Mouse (Mus musculus) kidney, postnatal 10 days (tissue): Measurements from ENCODE around the gene Otud7a.
A peak's percentile ranks its signal among the peaks of the same experiment; 100 is the strongest.

ENCODE experiments used
- DNase-seq: peaks from one replicate; pipeline ENCODE4 v3.0.0; 2021; ENCODE audit warnings: mixed read lengths

The Otud7a gene

DNA sequence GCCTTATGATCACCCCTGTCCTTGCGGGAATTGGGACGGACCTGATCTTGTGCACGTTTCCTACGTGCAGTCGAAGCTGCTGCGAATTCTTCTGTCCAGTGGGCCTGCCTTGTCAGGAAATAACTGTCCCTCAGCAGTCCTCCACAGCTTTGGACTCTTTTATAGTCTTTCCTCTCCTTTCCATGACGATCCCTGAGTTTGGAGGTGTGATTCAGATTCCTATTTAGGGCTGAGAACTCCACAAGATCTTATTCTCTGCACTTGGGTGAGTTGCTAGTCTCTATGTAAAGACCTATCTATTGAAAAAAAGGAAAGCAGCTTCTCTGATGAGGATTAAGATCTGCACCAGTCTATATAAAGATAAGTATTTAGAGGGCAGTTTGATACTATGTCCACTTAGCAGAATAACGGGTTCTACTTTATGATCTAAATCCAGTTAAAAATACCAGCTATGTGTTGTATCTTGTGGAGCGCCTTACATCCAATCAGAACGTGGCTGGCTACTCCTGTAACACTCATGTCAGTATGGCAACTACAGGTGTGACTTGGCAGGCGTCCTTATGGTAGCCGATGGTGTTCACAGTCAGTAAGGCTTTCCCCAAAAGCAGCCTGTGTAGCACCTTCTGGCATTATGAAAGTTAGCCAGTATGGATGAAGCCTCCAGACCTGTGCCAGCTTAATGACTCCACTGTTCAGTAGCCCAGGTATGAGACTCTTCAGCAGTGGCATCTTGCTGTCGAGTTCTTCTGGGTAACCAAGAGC, 274.8 kb downstream of the Otud7a start:
- no peak for DNase-seq

DNA sequence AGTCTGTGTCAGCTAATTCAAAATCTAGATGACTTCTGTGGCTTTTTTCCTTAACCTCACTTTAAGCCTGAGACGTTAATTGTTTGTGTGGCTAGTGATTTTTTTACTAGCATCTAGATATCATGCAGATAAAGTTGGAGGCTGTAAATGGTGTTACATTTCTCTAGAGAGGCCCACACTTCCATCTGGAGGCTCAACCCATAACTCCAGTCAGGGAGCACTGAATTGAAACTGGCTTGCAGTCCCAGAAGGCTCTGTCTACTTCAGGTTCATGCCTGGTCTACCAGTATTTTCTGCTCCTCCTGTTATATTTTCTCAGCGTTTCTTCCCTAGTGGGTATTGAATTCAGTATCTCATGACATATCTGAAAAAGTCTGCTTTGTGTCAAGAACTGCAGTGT, 276.1 kb downstream of the Otud7a start:
- no peak for DNase-seq

DNA sequence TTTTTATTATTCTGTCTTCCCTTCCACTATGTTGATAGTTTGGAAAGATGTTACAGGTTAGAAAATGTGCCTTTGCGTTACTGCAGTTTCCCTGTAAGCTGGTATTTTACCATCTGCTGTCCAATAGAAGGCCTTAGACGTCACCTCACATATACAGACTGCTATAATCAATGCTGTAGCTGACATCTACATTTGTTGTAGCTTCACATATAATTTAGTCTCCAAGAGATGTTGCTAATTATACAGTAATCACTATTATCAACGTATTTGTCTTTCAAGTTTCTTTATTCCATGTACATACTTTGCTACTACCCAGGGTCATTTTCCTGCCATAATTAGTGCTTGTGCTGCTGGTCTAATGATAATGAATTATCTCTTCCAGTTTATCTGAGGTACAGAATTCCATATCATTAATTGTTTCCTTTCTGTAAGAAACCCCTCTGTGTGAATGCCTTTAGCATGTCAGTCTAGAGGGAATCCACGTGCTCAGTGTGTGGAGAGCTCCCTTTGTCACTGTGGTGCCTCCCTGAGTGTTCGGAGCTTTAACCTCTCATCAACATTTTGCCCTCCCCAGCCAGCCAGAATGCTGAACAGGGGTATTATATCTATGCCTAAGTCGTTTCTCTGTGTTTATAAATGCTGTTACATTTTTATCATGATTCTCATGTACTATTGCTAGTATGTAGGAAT, 280.6 kb downstream of the Otud7a start:
- no peak for DNase-seq

DNA sequence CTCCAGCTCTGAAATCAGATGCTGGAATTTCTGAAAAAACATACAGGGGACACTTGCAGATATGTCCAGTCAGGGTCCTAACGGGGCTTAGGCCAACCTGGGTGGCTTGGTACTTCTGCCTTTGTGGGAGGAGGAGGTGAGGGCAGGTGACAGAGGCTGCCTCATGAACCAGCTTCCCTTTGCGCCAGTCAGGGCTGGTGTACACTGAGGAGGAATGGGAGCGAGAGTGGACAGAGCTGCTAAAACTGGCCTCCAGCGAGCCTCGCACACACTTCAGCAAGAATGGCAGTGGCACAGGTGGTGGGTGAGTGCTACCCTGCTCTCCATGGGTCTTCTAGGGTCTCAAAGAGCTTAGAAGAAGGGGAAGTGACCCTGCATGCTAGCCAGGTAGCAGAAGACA, 285.1 kb downstream of the Otud7a start:
- no peak for DNase-seq

DNA sequence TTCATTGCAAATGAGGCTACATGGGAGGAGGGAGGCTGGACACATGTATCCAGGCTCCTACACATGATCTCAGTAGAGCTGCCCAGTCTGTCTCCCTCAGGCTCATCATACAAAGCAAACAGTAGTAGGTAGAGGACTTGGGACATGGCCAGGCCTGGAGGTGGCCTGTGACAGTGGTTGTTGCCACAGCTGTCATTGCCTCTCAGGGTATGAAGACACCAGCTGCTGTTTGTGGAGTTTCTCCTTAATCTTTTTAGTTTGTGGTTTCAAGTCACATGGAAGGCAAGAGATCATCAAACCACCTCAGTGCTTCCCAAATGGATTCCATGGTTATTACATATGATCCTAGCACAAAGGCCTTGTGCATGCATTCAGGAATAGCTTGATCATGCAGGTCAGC, 285.5 kb downstream of the Otud7a start:
- DNase-seq, result no peak

DNA sequence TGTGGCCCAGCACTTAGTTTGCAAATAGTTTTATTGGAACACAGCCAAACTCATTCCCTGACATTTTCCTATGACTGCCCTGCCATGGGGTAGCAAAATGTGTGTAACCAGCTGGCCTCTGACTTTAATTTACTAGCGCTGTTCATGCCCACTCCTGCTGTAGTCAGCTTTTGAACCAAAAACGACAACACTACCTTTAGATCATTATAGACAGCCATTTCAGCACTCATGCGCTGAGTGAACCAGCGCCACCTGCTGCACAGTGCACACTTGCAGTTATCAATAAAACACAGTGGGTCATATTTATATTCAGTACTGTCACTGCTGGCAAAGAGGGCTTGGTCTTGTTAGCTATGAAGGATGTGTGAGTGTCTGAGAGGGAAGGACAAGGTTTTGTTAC, 293.2 kb downstream of the Otud7a start:
- DNase-seq, result no peak

DNA sequence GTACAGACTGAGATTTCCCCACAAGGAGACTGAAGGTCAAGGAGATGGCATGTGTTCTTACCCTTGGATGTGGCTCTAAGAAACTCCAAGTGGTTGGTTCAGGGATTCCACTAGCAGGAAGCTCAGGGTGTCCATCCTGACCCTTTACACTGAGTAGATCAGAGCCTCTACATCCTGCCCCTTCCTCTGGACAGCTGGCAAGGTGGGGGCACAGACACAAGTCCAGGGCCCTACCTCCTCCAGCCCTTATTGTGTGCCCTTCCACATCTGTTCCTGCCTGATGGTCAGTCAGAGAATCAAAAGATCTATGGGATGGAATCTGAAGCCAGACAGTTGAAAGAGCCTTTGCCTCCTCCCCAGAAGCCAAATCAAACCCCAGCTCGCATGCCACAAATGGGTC, 293.6 kb downstream of the Otud7a start:
- DNase-seq, result no peak

DNA sequence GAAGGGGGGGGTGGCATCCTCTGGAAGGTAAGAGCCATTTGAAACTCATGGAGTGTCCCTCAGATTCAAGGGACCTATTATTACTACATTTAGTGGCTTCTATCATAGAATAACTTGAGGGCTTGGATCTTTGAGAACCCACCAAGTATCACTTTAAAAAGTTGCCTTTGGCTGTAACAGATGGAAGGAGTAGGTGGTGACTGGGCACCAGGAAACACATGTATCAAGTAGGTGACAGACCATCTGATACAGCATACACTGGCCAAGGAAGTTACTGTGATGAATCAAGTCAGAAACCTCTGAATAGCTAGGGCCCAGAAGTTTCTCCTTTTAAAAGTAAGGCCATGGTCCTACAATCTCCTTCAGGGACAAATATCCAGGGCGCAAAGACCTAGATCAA, 298.6 kb downstream of the Otud7a start:
- no peak for DNase-seq

DNA sequence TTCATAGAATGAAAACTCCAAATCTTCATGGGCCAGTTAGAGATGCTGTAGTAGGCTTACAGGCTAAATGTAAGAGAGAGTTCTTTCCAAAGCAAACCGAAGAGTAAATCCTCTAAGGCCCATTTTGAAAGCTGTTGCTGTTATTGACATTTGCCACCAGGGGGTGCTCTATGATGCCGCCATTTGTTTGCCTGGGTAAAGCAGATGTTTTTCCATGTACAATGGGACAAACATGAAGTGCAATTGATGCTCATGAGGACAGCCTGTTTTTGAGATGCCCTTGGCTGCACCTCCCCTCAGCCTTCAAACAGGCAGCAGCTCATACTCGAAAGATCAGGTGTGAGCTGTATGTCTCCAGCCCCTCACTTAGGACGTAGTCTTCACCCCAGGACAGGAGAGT, 307.5 kb downstream of the Otud7a start:
- DNase-seq, result peak; percentile 53

DNA sequence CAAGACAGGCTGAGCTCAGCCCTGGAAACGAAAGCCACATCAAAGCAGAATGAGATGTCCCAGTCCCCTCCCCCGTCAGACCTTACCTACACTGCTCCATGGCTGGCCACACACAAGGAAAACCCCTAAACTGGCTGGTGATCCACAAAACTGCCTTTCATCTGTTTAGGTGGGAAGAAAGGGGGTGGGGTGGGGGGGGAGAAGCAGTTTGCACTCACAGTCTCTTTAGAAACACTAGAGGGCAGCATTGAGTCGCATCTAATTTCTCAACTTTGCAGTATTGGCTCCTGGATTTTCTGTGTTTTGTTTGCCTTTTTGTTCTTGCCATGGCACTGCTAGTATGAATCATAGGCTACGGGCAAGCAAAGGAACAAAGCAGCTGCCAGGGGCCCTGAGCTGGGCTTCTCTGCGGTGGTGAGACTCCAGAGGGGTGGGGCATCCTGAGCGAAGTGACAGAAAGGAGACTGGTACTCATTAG, 308.8 kb downstream of the Otud7a start:
- DNase-seq, result peak; percentile 19

DNA sequence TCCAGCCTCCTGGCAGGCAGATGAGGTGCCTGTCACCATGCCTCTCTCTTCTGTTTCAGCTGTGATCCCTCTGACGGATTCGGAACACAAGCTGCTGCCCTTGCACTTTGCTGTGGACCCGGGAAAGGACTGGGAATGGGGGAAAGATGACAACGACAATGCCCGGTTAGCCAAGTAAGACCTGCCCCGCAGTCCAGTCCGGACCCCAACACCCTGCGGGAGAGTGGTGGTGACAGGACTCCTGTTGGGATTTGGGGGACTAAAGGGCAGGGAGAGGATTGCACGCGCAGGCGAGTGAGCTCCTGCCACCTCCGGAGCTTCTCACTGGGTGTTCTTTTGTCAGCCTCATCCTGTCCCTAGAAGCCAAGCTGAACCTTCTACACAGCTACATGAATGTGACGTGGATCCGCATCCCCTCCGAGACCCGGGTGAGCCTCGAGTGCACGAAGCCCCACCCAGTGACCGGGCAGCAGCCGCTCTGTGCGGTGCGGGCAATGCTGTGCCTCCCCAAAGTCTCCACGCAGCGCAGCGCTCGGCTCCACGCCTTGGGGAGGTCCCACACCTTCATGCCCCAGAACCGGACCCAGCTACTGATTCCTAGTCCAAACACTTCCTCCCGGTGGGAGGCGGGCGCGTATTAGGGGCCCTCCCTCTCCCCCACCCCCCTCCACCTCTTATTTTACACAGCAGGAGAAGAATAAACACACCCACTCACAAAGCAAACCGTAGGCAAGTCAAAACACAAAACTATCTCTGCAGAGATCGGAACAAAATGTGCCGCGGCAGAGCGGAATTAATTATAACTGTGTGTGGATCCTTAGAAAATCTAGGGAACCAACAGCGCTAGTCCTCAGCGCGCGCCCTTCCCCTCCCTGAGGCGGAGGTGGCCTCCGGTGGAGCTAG, 310.3 kb downstream of the Otud7a start:
- peak; percentile 52 for DNase-seq

DNA sequence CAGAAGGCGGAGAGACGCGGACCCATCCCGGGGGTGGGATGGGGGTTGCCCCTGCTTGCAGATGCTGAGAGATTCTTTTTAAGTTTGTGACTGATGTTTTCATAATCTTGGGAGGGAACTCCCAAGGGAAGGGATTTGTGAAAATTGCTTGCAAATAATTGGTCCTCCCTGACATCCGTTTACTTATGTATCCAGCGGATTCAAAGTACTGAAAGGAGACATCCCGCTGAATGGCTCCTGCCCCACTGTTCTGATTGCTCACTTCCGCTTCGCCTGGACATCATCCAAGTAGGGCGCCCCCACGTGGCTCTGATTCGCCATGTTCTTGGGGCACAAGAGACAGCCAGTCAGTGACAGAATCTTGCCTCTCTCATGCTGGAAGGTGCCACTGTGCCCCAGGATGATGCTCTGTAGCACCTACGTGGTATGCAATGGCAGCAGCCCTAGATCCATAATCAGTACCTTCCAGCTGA, 311.0 kb downstream of the Otud7a start:
- DNase-seq, result peak; percentile 90

DNA sequence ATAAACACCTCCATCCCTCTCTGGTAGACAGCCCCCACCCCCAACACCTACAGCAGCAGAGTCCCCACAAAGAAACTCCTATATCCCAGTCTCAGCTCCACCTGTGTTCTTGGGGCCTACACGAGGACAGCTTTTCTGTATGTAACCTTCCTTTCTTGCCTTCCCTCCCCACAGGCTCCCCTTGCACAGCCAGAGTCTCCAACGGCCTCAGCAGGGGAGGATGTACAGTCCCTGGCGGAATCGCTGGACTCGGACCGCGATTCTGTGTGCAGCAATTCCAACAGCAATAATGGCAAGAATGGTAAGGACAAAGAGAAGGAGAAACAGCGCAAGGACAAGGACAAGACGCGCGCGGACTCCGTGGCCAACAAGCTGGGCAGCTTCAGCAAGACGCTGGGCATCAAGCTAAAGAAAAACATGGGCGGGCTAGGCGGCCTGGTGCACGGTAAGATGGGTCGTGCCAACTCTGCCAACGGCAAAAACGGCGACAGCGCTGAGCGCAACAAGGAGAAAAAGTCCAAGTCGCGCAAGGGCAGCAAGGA, 312.7 kb downstream of the Otud7a start:
- DNase-seq, result no peak

DNA sequence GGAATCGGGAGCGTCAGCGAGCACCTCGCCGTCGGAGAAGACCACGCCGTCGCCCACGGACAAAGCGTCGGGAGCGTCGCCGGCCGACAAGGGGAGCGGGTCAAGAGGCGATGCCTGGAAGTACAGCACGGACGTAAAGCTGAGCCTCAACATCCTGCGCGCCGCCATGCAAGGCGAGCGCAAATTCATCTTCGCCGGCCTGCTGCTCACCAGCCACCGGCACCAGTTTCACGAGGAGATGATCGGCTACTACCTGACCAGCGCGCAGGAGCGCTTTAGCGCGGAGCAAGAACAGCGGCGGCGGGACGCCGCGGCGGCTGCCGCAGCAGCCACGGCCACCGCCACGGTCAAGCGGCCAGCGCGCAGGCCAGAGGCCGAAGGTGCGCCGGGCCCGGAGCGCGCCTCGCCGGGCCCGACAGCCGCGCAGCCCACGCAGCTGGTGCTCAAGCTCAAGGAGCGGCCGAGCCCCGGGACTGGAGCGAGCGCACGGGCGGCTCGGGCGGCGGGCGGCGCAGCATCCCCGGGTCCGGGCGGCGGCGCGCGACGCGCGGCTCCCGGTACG, 313.2 kb downstream of the Otud7a start:
- no peak for DNase-seq

DNA sequence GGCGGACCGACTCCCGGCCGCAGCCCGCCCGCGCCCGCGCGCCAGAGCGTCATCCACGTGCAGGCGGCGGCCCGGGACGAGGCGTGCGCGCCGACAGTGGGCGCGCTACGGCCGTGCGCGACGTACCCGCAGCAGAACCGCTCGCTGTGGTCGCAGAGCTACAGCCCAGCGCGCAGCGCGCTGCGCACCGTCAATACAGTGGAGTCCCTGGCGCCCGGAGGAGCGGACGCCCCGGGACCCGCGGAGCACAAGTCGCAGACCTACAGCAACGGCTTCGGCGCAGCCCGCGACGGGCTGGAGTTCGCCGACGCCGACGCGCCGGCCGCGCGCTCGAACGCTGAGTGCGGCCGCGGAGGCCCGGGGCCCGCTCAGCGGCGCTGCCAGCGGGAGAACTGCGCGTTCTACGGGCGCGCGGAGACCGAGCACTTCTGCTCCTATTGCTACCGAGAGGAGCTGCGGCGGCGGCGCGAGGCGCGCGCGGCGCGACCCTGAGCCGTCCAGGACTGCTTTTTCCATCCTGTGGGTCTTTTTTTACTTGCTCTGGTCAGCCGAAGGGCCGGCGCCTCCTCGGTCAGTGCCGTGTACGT, 313.8 kb downstream of the Otud7a start:
- no peak for DNase-seq

DNA sequence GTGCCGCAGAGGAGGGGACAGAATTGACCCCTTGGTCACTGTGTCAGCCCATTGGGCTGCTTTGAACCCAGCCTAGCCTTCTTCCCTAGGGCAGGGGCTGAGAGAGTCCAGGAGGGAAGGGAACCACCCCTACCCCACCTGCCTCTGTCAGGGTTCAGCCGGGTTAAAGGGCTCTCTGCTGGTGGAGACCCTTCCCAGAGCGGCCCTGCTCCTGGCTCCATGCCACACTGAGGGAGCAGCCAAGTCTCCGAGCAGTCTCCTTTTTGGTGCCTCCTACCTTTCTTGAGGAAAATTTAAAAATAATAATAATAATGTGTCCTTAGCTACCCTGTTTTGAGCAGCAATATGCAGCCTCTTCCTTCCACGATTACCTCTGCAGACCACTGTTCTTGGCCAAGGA, 315.1 kb downstream of the Otud7a start:
- no peak for DNase-seq

DNA sequence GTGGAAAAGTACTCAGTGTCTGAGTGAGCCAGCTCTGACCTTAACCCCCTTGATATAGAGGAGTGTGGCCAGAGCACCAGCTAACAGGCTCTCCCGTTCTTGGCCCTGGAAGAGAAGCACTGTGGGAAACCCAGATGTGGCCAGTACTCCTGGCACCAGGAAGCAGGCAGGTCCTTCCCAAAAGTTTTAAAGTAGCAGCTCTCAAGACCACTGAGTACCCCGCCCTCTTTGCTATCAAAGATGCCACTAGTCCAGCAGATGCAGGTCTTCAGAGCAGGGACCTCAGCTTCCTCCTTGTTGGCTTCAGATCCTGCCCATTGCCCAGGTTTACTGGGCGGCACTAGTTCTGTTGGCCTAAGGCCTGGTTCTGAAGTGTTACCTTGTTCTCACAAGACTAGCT, 318.0 kb downstream of the Otud7a start:
- no peak for DNase-seq

DNA sequence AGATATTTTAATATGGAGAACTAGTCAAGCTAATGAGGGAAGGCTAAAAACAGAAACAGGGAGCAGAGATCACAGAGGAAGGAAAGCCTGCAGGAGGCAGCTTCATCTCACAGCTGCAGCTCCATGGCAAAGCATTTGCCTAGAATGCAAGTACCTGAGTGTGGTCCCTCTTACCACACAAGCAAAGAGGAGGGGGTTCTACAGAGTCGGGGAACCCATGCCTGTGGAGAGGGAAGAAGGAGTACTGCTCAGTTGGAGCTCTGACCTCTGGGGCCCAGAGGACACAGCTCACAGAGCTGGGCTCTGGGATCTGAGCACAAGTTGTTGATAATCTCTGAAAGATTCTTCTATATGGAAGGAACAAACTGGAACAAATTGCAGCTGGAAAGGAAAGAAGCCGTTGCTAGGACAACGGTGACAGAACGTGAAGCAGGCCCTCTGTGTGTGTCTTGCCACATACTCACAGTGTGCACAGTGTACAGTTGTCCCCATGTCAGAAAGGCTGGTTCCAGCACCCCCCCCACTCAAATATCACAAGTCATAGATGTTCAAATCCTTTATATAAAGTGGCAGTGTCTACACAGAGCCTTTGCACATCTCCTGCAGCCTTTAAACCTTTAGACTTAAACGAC, 324.0 kb downstream of the Otud7a start:
- no peak for DNase-seq

DNA sequence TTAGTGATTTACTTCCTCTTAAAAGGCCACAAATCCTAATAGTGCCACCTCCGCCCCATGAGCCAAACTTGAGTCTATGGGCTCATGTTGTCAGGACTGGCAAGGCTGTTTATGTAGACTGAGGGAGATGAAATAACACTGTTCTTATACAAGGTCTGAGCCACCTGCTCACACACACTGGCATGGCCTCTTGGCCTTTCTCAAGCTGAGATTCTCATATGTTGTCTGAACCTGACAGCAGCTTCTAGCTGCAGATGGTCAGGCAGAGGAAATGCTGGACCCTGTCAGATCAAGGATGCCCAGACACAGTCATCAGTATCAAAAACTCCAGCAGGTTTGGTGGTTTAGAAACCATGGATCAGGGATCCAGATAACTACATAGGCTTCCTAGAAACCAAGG, 328.7 kb downstream of the Otud7a start:
- DNase-seq, result no peak

DNA sequence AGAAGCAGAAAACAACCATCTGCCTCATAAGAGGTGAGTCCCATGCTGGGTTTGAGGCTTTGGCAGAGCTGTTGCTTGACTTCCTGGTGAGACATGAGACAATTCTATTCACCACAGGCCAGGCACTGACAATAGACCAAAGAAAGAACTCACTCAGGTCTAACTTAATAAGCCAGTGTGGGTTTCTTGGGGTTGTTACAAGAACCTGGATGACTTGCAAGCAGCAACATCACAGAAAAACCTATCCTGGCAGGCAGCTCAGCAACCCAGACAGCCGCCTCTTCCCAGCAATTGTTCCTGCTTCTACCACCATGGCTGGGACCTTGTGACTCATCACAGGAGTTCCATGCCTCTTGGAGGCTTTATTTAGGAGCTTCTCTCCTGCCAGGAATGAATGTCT, 329.7 kb downstream of the Otud7a start:
- DNase-seq, result no peak

DNA sequence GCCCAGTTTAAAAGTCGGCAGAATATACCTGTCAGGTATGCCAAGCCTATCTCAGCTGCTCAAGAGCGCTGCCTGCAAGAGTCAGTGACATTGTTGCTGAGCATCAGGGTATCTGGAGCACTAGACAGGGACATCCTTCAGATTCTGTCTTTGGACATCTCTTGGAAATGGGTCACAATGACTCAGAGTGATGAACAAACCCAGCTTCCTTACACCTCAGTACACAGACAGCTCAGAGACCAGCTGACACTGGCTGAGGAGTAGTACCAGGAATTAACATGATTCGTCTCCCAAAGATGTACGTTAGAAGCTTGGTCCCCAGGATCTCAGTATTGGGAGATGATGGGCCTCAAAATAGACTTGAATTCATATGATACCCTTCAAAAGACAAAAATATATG, 332.8 kb downstream of the Otud7a start:
- DNase-seq, result no peak

DNA sequence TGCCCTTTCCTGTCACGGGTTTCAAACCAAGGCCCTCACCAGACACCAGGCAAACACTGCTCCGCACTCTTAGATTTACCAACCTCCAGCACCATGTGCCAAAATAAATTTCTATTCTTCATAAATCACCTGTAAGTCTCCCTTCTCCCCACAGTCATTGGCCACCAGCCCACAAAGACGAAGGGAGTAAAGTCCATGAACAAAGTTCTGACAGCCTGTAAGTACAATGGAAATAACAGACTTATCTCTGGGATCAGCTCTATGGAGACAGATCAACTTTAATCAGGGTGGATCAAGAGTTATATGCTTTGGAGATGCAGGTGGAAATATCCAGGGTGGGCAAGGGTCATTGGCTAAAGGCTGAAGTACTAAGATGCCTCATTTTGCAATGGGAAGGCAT, 336.3 kb downstream of the Otud7a start:
- DNase-seq, result no peak
